Mouse (Mus musculus) lung, embryonic 15.5 days (tissue): ENCODE measurements at regions not wholly inside any gene's neighbourhood (a gene's known extent, or its start where the extent isn't known, plus 50 kb on each side); places are given as distances from the start of the nearest gene placed in this dataset.
A peak's percentile ranks its signal among the peaks of the same experiment; 100 is the strongest.
"Not testable (repeated sequence)": the region's sequence is repeated elsewhere in the genome, so short reads cannot be mapped to it uniquely, and the experiment has no call there.

ENCODE experiments used
- ATAC-seq: fragments of 200-750 bp; cut with Nextera tagmentation; 2 replicates; pipeline ENCODE4 v1.8.0; 2017; ENCODE audit warnings: moderate number of reproducible peaks, borderline replicate concordance; ENCODE audit not compliant: low FRiP score, low TSS enrichment; ENCODE audit errors: extremely low read depth
- H3K27ac ChIP-seq: fragments of 300-500 bp; sonication (generic); 2 replicates; pipeline ENCODE4 v1.5.1; 2015; ENCODE audit warnings: moderate library complexity, mild to moderate bottlenecking, inconsistent platforms
- H3K27me3 ChIP-seq: fragments of 300-500 bp; sonication (generic); 2 replicates; pipeline ENCODE4 v1.6.1; 2015; ENCODE audit warnings: inconsistent platforms
- H3K36me3 ChIP-seq: fragments of 300-500 bp; sonication (generic); 2 replicates; pipeline ENCODE4 v1.6.1; 2015; ENCODE audit warnings: inconsistent platforms
- H3K4me1 ChIP-seq: fragments of 300-500 bp; sonication (generic); 2 replicates; pipeline ENCODE4 v1.6.1; 2015; ENCODE audit warnings: inconsistent platforms
- H3K4me2 ChIP-seq: fragments of 300-500 bp; sonication (generic); 2 replicates; pipeline ENCODE4 v1.6.1; 2015; ENCODE audit warnings: inconsistent platforms, mild to moderate bottlenecking, moderate library complexity
- H3K4me3 ChIP-seq: fragments of 300-500 bp; sonication (generic); 2 replicates; pipeline ENCODE4 v1.5.1; 2015; ENCODE audit warnings: mild to moderate bottlenecking, inconsistent platforms
- H3K9ac ChIP-seq: fragments of 300-500 bp; sonication (generic); 2 replicates; pipeline ENCODE4 v1.6.1; 2015; ENCODE audit warnings: inconsistent platforms
- H3K9me3 ChIP-seq: fragments of 300-500 bp; sonication (generic); 2 replicates; pipeline ENCODE4 v1.6.1; 2016; ENCODE audit warnings: inconsistent platforms
- WGBS: fragments of 180-500 bp; shearing (Covaris S2); methylation state at CpG from one replicate; pipeline ENCODE4 v1.1.7; 2015; 5-methylcytosine and 5-hydroxymethylcytosine counted together

DNA sequence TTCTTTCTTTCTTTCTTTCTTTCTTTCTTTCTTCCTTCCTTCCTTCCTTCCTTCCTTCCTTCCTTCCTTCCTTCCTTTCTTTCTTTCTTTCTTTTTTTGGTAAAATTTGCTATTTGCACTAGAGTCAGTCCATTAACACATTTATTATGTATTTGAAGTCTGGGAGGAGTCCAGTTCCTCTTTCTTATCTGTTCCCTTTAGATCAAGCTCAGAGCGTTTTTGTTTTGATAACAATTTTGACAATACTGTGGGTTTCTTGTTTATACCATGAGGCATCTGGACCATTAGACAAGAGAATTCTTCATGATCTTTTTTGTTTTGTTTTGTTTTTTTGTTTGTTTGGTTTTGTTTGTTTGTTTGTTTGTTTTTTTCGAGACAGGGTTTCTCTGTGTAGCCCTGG, 52.3 kb upstream of the Cttnbp2 start:
- H3K4me3 ChIP-seq, H3K27ac ChIP-seq, H3K36me3 ChIP-seq, H3K4me1 ChIP-seq, H3K9me3 ChIP-seq, H3K9ac ChIP-seq, H3K27me3 ChIP-seq, H3K4me2 ChIP-seq, ATAC-seq: not testable (repeated sequence)
- WGBS = 51% methylated on average over 2 of the region's 2 CpGs

GRCm38 (mm10) chr6:18569221-18569620, 54.6 kb upstream of the Cttnbp2 start:
- Histone ChIP-seq H3K4me1 (no peaks in the 10 kb centered on the region), H3K9ac (no peak overlapping the region), H3K4me2 (no peak overlapping the region), H3K36me3 (no peaks in the 10 kb centered on the region), H3K4me3 (no peak overlapping the region), H3K27ac (no peak overlapping the region), H3K9me3 (no peaks in the 10 kb centered on the region), H3K27me3 (no peaks in the 10 kb centered on the region)
- 63% methylated on average over 2 of the region's 2 CpGs for WGBS
- ATAC-seq = no peak

DNA sequence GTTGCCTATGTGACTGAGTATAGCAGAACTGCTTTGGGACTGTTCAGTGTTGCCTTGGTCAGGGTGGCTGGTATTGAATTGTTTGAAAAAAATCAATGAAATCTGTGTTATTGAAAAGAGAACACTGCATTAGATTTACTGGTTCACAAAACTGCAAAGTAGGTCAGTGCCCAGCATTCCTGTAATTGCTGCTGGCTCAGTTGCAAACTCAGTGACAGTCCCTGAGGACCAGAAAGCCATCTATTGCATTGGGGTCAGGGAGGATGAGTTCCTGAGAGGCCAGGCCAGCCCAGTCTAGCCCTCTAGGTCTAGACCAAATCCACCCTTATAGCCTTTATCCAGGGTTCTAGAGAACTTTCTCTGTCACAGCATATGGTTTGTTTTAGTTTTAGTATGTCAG, 63.9 kb upstream of the Cttnbp2 start:
- H3K4me3 ChIP-seq = no peak overlapping the region
- H3K9me3 ChIP-seq = no peaks in the 10 kb centered on the region
- no peak for ATAC-seq
- H3K9ac ChIP-seq = no peak overlapping the region
- no peaks in the 10 kb centered on the region for H3K27me3 ChIP-seq
- H3K36me3 ChIP-seq = no peaks in the 10 kb centered on the region
- no peak overlapping the region for H3K27ac ChIP-seq
- H3K4me1 ChIP-seq = no peaks in the 10 kb centered on the region
- no peak overlapping the region for H3K4me2 ChIP-seq

DNA sequence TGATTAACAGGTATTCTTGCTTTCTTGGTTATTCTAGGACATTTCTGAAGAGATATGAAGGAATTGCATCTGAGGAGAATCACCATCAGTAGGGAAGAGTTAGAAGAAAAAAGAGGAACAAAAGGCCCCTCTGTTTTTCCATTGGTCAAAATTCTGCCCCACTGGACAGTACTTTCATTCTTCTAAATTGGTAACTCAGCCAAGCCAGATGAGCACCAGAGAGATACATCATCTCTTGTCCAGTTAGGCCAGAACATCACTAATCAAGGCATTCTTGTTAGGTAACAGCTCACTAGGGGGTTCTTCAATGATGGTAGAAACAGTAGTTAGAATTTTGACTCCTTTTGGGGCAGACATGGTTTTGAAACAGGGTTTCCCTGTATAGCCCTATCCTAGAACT, 74.8 kb upstream of the Cttnbp2 start:
- H3K27ac ChIP-seq = no peak overlapping the region
- no peak overlapping the region for H3K9ac ChIP-seq
- H3K36me3 ChIP-seq = no peaks in the 10 kb centered on the region
- H3K9me3 ChIP-seq = no peaks in the 10 kb centered on the region
- H3K27me3 ChIP-seq = no peaks in the 10 kb centered on the region
- no peak overlapping the region for H3K4me3 ChIP-seq
- H3K4me1 ChIP-seq = no peaks in the 10 kb centered on the region
- no peak overlapping the region for H3K4me2 ChIP-seq
- ATAC-seq = no peak

GRCm38 (mm10) chr6:18596680-18597079, 82.0 kb upstream of the Cttnbp2 start:
- no peak overlapping the region for H3K9ac ChIP-seq
- H3K36me3 ChIP-seq = no peaks in the 10 kb centered on the region
- H3K4me1 ChIP-seq = no peaks in the 10 kb centered on the region
- H3K4me3 ChIP-seq = no peak overlapping the region
- no peak overlapping the region for H3K4me2 ChIP-seq
- WGBS = 88% methylated on average over 5 of the region's 5 CpGs
- ATAC-seq = no peak
- no peaks in the 10 kb centered on the region for H3K27me3 ChIP-seq
- no peak overlapping the region for H3K27ac ChIP-seq
- H3K9me3 ChIP-seq = no peaks in the 10 kb centered on the region

- H3K9me3 ChIP-seq = no peaks in the 10 kb centered on the region
- no peak overlapping the region for H3K4me3 ChIP-seq
- no peaks in the 10 kb centered on the region for H3K27me3 ChIP-seq
- no peak overlapping the region for H3K9ac ChIP-seq
- no peak for ATAC-seq
- H3K4me2 ChIP-seq = no peak overlapping the region
- WGBS = 67% methylated on average over 4 of the region's 4 CpGs
- peaks cover 8% of the 10 kb centered on the region for H3K4me1 ChIP-seq
- H3K27ac ChIP-seq = no peak overlapping the region
- no peaks in the 10 kb centered on the region for H3K36me3 ChIP-seq
Observed at GRCm38 (mm10) chr6:18599626-18600025, 85.0 kb upstream of the Cttnbp2 start.

GRCm38 (mm10) chr6:18601926-18602325, 87.3 kb upstream of the Cttnbp2 start:
- Histone ChIP-seq H3K9me3 (no peaks in the 10 kb centered on the region), H3K4me1 (peaks cover 8% of the 10 kb centered on the region), H3K27me3 (no peaks in the 10 kb centered on the region), H3K4me3 (no peak overlapping the region), H3K4me2 (peak overlapping the region; percentile 34), H3K36me3 (no peaks in the 10 kb centered on the region), H3K9ac (no peak overlapping the region), H3K27ac (no peak overlapping the region)
- 6% methylated on average over 7 of the region's 7 CpGs for WGBS
- ATAC-seq = peak; percentile 90

GRCm38 (mm10) chr6:18621372-18622262, 107.0 kb upstream of the Cttnbp2 start:
- Histone ChIP-seq H3K36me3 (no peaks in the 10 kb centered on the region), H3K27me3 (no peaks in the 10 kb centered on the region), H3K4me3 (no peak overlapping the region), H3K4me1 (no peaks in the 10 kb centered on the region), H3K9ac (no peak overlapping the region), H3K4me2 (no peak overlapping the region), H3K9me3 (no peaks in the 10 kb centered on the region), H3K27ac (no peak overlapping the region)
- WGBS = 76% methylated on average over 6 of the region's 6 CpGs
- ATAC-seq = no peak

GRCm38 (mm10) chr6:18628591-18628990, 113.9 kb upstream of the Cttnbp2 start:
- Histone ChIP-seq H3K36me3 (no peaks in the 10 kb centered on the region), H3K27me3 (no peaks in the 10 kb centered on the region), H3K4me2 (no peak overlapping the region), H3K4me3 (no peak overlapping the region), H3K9ac (no peak overlapping the region), H3K9me3 (no peaks in the 10 kb centered on the region), H3K27ac (no peak overlapping the region), H3K4me1 (no peaks in the 10 kb centered on the region)
- ATAC-seq = no peak
- WGBS = 57% methylated on average over 1 of the region's 1 CpGs

DNA sequence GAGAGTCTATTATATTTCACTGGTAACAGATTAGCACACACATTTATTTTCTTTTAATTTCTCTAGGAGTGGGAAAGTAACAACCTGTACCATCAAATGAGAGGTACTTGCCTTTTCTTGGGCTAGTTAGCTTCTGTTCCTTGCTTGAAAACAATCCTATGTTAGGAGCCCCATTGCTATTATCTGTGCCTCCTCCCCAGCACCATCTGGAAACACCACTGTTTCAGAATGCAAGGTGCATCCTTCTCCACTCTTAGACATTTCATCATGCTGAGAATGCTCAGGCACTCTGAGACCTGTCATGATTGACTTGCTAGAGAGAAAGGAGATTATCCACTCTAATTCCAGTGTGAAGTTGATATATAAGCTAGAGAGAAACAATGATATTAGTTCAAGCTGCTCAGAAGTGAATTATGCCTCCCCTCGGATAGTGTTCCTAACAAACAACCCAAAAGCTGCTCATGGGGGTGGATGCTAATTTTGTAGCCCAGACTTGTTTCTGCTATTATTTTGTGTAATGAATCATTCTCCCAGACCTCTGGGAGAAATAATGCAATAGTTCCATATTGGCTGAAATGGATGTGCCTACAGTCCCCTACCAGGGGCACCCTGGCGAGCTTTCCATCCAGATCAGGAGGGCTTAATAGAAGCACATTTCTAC, 119.0 kb upstream of the Cttnbp2 start:
- 85% methylated on average over 2 of the region's 2 CpGs for WGBS
- Histone ChIP-seq H3K4me3 (no peak overlapping the region), H3K36me3 (no peaks in the 10 kb centered on the region), H3K9me3 (no peaks in the 10 kb centered on the region), H3K4me2 (no peak overlapping the region), H3K9ac (no peak overlapping the region), H3K27ac (no peak overlapping the region), H3K4me1 (no peaks in the 10 kb centered on the region), H3K27me3 (no peaks in the 10 kb centered on the region)
- ATAC-seq = no peak

DNA sequence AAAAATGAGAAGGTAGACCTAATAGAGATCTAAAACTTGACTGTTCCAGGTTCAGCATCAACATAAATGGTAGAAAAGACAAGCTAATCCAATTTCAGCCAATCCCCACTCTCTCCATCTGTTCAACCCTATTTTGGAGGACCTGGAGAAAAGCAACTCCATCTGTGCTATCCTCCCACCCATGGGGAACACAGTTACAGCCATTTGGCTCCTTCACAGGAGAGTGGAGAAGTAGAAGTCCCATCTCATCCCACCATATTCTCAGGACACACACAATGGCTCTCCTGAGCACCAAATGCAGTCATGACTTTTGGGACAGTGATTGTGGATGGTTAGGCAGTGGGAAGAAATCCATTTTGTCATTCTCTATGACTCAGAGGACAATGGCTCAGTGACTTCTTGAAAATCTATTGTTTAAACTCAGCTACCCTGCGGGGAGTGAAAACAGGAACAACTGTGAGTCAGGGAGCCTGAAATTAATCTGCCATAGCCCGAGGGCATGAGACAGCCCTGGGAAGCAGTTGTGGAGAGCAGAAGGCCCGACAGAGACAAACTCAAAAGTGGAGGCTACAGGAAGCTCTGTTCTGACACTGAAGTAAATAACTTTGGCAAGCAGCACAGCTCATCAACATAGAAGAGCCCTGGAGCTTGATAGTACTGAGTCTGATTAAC, 125.2 kb upstream of the Cttnbp2 start:
- Histone ChIP-seq H3K27ac (no peak overlapping the region), H3K4me1 (no peaks in the 10 kb centered on the region), H3K27me3 (no peaks in the 10 kb centered on the region), H3K36me3 (no peaks in the 10 kb centered on the region), H3K9me3 (no peaks in the 10 kb centered on the region), H3K9ac (no peak overlapping the region), H3K4me2 (no peak overlapping the region), H3K4me3 (no peak overlapping the region)
- ATAC-seq = no peak
- 42% methylated on average over 3 of the region's 3 CpGs for WGBS

DNA sequence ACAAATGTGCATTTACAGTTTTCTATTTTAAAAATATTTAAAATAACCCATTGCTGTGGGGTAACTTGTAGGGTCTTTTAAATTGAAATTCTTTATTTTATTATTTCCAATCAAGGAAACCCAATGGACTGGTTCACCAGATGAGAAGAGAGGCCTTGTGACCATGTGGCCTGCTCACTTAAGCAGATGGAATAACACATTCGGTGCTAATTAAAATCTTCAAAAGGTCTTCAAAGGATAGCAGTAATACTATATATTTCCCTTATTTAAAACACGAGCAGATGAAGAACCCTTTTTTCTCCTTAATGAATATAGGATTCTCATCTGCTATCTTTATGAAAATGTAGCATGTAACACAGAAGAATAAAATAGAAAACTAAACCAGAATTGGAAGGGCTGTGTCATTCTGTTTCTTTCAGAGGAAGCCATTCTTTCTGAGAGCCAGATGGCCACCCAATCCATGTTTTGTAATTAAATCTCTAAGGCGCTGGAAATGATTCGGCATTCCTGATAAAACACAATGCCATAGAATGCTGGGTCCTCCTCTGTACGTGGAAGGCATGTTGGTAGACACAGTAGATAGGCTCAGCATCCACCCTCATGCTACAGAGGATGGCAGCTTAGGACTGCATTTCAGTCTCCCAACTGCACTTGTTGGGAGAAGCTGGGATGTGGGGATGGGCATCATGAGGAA, 134.4 kb upstream of the Cttnbp2 start:
- WGBS = 82% methylated on average over 5 of the region's 5 CpGs
- Histone ChIP-seq H3K36me3 (no peaks in the 10 kb centered on the region), H3K4me2 (no peak overlapping the region), H3K9ac (no peak overlapping the region), H3K4me1 (no peaks in the 10 kb centered on the region), H3K9me3 (no peaks in the 10 kb centered on the region), H3K4me3 (no peak overlapping the region), H3K27me3 (no peaks in the 10 kb centered on the region), H3K27ac (no peak overlapping the region)
- ATAC-seq = no peak
